Mouse (Mus musculus): ENCODE data around the gene Hspa4l.

Gene Hspa4l

DNA sequence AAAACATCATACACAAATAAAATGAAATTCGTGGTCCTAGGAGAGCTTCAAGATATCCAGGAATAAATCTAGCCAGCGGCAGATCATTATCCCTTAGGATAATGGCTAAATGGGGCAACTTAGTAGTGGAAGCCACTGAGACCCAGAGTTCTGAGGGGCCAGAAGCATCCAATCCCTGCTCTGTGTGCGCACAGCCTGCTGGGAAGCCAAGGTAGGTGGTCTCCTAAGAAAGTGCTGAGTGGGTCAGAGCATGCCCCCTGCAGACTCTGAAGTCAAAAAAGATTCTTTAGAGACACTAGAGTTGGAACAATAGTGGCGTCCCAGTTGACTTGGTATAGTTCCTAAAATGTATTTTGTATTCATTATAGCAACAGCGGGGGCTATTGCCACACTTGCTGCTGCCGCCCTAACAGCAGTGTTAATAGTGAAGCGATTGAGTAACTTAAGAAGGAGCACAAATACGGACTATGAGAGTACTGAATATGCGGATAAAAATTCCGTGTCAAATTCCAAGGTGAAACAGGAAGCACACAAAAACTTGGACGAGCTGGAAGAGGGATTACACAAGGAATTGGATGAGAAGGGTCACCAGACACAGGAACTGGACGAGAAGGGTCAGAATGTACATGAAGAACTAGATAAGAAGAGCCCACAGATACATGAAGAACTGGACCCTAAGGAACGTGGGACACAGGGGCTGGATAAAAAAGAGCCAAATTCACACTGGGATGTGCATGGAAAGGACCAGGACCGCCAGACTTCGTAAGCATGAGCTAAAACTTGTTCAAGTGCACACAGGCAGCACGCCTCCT, at the start of gene Hspa4l:
Hspa4l (plus strand) TSS at position 472 of the 812 bp plus-strand sequence.
- no peak for DNase-seq (ENCODE audit: low read depth, low spot score)

DNA sequence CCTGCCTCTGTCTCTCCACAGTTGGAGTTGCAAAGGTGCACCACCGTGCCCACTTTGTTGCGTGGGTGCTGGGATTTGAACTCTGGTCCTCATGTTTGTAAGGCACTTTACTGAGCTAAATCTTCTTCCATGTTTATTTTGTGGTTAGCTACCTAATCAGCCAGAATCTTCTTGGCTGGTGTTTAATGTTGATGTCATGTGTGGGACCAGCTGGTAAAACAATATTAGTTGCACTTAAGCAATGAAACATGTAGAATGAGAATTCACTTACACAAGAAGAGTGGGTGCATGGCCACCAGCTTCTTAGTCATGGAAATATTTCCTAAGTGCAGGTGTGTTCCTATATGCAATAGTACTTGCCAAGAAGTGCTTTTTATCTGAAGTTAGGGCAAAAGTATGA, 49.1 kb upstream of the Hspa4l start:
- DNase-seq (ENCODE audit: low read depth, low spot score), result no peak

DNA sequence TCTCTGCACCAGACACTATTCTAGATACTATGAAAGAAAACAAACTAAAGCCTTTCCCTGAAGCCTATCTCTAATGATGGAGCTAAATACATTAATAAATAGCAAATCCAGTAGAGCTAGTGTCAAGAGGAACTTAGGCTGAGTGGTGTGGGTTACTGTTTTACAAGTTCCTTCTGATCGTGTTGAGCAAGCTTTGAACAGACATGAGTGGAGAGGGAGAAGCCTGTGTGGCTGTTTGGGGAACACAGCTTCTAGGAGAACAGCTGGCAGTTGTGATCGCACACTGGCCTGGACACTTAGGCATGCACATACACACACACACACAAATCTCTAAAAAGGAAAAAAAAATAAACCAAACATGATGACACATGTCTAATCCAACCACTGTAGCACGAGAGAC, 45.5 kb upstream of the Hspa4l start:
- DNase-seq (ENCODE audit: low read depth, low spot score), result no peak

DNA sequence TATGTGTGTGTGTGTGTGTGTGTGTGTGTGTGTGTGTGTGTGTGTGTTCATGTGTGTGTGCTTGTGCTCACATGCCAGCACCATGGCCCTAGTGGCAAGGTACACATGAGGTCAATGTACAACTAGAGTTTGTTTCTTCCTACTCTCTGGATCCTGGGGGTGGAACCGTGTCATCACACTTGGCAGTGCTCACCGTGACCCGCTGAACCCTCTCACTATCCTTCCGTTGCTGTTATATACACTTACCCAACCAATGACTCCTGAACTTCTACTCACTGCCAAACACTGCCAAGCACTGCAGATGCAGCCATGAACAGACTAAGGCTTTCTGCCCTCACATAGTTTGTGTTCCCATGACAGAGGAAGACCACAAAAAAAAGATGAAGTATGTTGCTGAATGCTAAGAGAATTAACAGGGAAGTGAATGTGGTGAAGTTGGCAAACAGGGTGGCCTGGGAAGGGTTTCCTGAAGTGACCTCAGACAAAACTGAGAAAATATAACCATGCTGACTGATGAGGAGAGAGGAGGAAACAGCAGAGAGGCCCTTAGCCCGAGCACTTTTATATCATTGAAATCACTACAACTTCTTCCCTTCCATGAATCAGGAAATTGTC, 39.4 kb upstream of the Hspa4l start:
- no peak for DNase-seq (ENCODE audit: low read depth, low spot score)

DNA sequence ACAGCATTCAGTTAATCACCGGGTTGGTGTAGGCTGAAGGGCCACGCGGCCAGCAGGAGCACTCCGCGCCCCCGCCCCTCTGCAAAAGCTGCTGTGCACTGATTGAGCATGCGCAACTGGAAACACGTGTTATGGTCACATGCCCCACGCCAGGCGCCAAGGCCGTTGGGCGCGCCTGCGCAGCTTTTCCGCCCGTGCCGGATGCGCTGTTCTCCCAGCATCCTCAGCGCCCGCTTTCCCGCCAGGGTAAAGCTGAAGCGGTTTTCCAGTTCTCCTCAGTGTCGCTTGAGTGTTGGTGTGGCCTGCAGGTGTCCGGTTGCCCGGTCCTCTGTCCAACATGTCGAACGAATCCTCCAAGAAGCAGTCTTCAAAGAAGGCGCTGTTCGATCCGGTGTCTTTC, 35.6 kb upstream of the Hspa4l start, which contains the start of gene Slc25a31:
Slc25a31 (plus strand) TSS at position 201 of the 400 bp plus-strand sequence.
- no peak for DNase-seq (ENCODE audit: low read depth, low spot score)

- no peak for DNase-seq (ENCODE audit: low read depth, low spot score)
Observed at GRCm38 (mm10) chr3:40716056-40716455, 28.2 kb upstream of the Hspa4l start.

GRCm38 (mm10) chr3:40719022-40719421, 25.3 kb upstream of the Hspa4l start:
- no peak for DNase-seq (ENCODE audit: low read depth, low spot score)

DNA sequence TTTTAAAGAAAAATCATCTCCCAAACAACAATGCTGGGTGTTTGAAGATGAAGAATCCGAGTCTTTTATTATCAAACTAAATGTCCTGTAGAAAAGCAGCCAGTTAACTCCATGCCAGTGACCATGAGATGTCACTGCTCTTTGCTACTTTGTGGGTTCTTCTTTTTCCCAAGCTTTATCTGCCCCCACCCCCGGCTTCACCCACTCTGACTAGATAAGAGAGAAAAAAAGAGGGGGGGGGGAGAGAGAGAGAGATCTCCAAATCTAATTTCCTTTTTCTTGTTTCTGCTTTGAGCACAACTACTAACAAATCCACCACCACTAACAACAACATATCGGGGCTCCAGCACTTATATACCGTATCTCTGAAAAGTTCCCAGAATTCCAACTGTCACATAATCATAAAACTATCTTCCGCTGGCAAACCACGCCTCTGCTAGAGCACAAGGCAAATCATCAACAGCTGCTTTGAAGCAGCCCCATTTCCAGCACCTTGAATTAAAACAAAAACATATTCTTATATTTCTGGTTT, 5.8 kb upstream of the Hspa4l start:
- DNase-seq (ENCODE audit: low read depth, low spot score), result no peak

DNA sequence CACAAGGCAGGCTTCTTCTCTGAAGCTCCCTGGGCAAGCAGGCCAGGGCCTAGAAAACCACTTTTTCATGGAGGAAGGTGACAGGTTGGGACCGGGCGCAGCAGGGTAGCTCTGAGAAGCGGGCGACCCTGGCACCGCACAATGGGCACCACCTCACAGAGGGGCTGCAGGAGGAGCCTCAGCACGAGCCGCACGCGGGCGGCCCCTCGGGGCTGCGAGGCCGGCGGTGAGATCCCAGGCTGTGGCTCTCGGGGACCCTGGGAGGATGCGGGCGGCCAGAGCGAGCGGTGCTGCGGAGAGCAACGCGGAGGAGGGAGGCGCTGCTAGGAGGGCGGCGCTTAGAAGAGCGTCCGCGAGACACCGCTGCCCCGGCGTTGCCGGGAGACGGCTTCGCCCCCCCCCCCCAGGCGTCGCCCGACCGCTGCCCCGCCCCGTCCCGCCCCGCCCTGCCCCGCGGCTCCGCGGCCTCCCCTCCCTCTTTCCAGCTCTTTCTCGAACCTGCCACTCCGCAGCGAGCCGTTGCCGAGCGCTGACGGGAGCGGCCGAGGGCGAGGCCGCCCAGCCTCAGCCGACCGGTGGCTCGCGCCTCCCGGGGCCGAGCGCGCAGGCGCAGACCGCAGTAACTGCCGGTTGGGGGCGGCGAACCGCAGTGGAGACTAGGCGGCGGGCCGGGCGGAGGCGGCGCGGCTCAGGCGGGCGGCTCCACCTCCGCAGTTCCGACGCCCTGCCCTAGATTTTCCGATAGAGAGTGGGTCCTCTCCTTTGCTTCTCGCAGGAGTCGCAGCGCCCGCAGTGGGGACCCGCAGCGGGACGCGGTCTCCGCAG, 753 bp downstream of the Hspa4l start:
- peak; percentile 95 for DNase-seq (ENCODE audit: low read depth, low spot score)

DNA sequence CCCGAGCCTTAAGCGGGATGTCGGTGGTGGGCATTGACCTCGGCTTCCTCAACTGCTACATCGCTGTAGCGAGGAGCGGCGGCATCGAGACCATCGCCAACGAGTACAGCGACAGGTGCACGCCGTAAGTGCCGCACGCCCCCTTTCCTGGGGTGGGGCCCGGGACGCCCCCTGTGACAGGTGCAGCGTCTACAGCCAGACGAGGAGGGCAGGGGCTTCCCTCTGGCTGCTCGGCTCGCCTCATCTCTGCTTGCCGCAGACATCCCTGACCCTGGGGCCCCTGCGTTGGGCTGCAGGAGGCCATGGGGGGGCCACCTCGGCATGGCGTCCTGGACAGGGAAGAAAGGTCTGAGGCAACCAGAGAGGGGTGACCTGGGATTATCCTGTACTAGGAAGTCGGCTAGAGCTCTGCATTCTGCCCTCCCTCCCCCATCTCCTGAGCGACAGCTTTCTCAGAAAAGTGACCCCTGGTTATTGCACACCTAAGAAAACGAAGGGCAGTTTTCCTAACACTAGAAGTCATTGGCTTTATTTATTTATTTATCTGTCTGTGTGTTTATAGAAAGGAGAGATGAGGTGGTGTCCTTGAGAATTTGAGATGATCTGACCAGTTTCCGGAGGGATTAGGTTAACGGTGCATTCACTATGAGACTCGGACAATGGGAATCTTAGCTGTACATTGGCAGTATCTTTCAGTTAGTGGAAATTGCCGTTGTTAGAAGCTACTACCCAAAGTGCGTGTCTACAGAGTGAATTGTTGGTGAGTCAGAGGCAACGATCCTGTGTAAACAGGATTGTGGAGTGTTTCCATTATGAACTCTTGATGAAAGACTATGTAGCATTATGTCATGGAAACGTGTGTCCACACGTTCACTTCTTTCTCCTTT, 1.6 kb downstream of the Hspa4l start:
- peak; percentile 92 for DNase-seq (ENCODE audit: low read depth, low spot score)

- DNase-seq (ENCODE audit: low read depth, low spot score), result no peak
Observed at GRCm38 (mm10) chr3:40760746-40761145, 16.5 kb downstream of the Hspa4l start.

GRCm38 (mm10) chr3:40761312-40761711, 17.0 kb downstream of the Hspa4l start:
- no peak for DNase-seq (ENCODE audit: low read depth, low spot score)

- DNase-seq (ENCODE audit: low read depth, low spot score), result no peak
Observed at GRCm38 (mm10) chr3:40793783-40794182, 49.5 kb downstream of the Hspa4l start.

DNA sequence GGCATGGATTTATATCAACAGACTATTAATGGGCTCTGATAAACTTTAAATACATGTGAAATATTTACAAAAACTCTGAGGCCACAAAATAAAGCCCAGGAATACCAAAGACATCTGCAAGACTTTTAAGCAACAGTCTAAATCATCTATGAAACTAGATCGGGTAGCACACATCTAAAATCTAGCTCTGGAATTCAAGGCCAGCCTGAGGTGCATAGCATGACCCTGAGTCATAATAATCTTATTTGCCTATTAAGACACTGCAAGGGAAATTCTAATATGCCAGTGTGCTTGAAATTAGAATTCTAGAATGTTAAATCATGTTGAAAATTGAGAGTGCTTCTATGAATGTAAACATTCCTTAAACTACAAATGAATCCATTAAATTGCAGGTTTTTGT, 53.8 kb downstream of the Hspa4l start:
- DNase-seq (ENCODE audit: low read depth, low spot score), result no peak

DNA sequence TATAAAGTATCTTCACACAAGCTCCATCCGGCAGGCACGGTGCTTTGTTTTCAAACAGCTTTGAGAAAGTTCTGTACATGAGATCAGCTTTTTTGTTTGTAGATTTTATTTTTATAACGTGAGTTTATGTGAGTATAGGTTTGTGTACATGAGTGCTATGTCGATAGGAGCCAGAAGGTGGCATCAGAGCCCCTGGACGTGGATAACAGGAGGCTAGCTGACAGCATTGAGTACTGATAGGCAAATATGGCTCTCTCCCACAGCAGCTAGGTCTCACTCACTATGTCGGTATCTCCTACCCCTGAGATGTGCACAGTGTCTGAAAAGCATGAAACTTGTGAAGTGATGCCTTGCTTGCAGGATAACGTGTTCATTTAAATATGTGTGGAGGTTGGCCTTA, 54.2 kb downstream of the Hspa4l start:
- peak; percentile 87 for DNase-seq (ENCODE audit: low read depth, low spot score)

DNA sequence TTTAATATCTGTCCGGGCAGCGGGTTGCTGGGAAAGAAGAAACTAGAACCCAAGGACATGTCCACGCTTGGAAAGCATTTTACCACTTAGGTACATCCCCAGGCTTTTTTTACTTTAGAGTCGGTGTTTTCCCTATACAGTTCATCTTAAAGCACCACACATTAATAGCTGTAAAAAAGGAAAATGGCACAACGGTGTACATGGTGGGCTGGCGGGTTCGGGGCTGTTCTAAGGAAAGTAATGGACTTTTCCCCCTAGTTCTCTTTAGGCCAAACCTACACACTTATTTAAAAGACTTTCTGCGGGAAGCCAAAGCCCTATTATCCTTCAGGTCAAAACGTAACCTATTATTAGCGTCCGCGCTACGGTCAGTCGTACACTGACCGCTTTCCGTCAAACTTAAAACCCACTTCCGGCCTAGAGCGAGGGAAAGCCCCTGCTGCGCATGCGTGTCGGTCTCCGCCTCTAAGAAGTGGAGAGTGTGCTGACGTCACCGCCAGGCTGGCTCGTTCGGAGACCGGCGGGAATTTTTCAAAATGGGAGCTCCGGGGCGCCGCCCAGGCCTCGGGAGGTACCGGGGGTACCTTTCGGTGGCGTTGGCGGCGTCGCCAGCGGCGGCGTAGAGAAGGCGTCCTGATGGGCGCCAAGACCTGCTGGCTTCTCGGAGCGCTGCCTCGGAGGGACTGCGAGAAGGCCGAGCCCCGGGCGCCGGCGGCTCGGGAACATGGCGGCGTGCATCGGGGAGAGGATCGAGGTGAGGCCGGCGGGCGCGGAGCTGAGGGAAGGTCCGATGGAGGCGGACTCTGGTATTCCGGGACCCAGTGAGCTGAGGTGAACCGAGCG, 55.5 kb downstream of the Hspa4l start, which contains the start of gene Plk4:
Plk4 (plus strand) TSS at position 490 of the 843 bp plus-strand sequence.
- peak; percentile 97 for DNase-seq (ENCODE audit: low read depth, low spot score)

DNA sequence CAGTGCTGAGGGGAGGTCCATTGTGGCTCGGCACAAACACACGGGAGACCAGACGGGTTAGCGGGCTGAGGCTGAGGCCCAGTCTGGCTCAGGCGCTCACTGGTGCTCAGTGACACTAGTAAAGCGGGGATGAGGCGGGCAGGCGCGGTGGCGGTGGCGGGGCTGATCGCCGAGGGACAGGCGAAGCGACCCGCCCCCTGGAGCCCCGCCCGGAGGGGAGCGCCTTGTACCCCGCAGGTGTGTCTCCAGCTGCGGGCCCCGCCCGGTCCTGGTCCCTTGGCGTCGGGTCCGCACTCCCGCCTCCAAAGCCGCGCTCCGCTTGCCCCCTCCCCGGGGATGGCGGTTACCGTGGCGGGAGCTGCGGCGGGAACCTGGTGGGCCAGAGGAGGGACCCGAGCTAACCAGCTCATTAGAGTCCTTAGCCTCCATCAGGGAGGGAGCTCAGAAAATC, 56.1 kb downstream of the Hspa4l start:
- peak; percentile 87 for DNase-seq (ENCODE audit: low read depth, low spot score)

DNA sequence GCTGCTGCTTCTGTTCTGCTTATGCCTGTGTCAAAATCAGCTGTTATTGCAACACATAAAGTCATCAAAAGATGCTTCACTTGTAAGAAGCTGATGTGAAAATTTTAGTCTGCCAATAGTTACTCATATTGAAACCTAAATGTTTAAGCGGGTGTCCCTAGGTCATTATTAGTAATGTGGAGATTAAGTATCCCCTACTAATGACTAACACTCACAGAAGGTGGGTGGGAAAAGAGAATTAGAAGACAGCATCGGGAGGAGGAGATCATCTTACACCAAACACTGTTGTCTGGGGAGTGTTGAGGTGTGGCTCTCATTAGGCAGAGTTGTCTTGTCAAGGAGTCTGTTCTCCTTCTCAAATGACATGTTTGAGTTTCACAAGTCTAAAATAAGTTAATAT, 62.6 kb downstream of the Hspa4l start:
- peak; percentile 53 for DNase-seq (ENCODE audit: low read depth, low spot score)

DNA sequence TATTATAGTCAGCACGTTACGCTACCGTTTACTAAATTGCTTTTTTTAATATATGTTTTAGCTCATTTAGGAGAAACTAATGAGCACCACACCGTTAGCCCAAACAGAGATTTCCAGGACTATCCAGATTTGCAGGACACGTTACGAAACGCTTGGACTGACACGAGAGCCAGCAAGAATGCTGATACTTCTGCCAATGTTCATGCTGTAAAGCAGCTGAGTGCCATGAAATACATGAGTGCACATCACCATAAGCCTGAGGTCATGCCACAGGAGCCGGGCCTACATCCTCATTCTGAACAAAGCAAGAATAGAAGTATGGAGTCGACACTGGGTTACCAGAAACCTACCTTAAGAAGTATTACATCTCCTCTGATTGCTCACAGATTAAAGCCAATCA, 64.4 kb downstream of the Hspa4l start:
- peak; percentile 34 for DNase-seq (ENCODE audit: low read depth, low spot score)

DNA sequence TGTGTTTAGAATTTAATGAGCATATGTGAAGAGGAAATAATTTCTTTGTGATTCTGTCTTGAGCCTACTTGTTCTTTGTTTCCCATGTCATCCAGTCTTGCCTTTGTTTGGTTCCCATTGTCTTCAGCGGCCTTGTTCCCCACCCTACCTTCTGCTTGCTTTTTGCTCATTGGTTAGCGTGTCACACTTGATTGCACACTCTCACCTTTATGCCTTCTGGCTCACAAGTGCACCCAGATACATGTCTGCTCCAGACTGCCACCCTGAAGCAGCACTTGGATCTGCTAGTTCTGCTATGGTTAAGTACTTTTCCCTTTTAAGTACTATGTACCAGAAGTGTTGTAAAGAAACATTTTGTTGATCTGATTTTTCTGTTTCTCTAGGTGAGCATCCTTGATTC, 65.6 kb downstream of the Hspa4l start:
- peak; percentile 27 for DNase-seq (ENCODE audit: low read depth, low spot score)
